Mouse (Mus musculus) right cerebral cortex, postnatal 36 days (tissue): ENCODE measurements around the gene Treml4.
"Not testable (repeated sequence)": the region's sequence is repeated elsewhere in the genome, so short reads cannot be mapped to it uniquely, and the experiment has no call there.

ENCODE experiments used
- DNase-seq, 2 experiments: peaks; one replicate each; pipeline ENCODE4 v3.0.0; 2022; ENCODE audit warnings: low spot score in 2 of 2, mixed read lengths in 1 of 2

Treml4 gene

GRCm38 (mm10) chr17:48274098-48274497, 10.0 kb downstream of the Treml4 start:
- DNase-seq, result no peak

- peak; percentile 58 to 67 for DNase-seq
These were observed 10.8 kb downstream of the Treml4 start for GRCm38 (mm10) chr17:48274885-48275284.

- no peak for DNase-seq
These were observed 11.6 kb downstream of the Treml4 start for GRCm38 (mm10) chr17:48275736-48276135.

- no peak for DNase-seq
These were observed 14.3 kb downstream of the Treml4 start for GRCm38 (mm10) chr17:48278381-48278780.

GRCm38 (mm10) chr17:48279002-48279401, 14.9 kb downstream of the Treml4 start:
- DNase-seq, result no peak

GRCm38 (mm10) chr17:48280943-48281738, 17.0 kb downstream of the Treml4 start:
- DNase-seq, result no peak

GRCm38 (mm10) chr17:48281739-48282085, 17.6 kb downstream of the Treml4 start:
- DNase-seq, result no peak

- DNase-seq, result no peak
These were observed 22.7 kb downstream of the Treml4 start for GRCm38 (mm10) chr17:48286765-48287164.

GRCm38 (mm10) chr17:48287276-48287675, 23.2 kb downstream of the Treml4 start:
- no peak for DNase-seq

GRCm38 (mm10) chr17:48293500-48294194, 29.6 kb downstream of the Treml4 start:
- no peak for DNase-seq

GRCm38 (mm10) chr17:48299203-48299602, 35.1 kb downstream of the Treml4 start, which contains the start of gene Treml2:
Gene Treml2, plus strand, starts transcription at chr17:48299498.
- DNase-seq, result no peak

GRCm38 (mm10) chr17:48299756-48300155, 35.7 kb downstream of the Treml4 start:
- DNase-seq, result no peak

- no peak for DNase-seq
These were observed 36.1 kb downstream of the Treml4 start for GRCm38 (mm10) chr17:48300199-48300598.

GRCm38 (mm10) chr17:48300861-48301260, 36.8 kb downstream of the Treml4 start:
- no peak for DNase-seq

GRCm38 (mm10) chr17:48301792-48302191, 37.7 kb downstream of the Treml4 start:
- DNase-seq, result no peak

- no peak for DNase-seq
These were observed 48.0 kb downstream of the Treml4 start for GRCm38 (mm10) chr17:48312124-48312523.

GRCm38 (mm10) chr17:48315905-48316579, 51.9 kb downstream of the Treml4 start, which contains the start of gene B430306N03Rik:
Gene B430306N03Rik, plus strand, starts transcription at chr17:48316141.
- DNase-seq, result not testable (repeated sequence)

GRCm38 (mm10) chr17:48318686-48319085, 54.6 kb downstream of the Treml4 start:
- no peak for DNase-seq

GRCm38 (mm10) chr17:48321279-48321678, 57.2 kb downstream of the Treml4 start:
- no peak for DNase-seq

- no peak for DNase-seq
These were observed 59.1 kb downstream of the Treml4 start for GRCm38 (mm10) chr17:48323236-48323635.

- DNase-seq, result no peak
These were observed 60.2 kb downstream of the Treml4 start for GRCm38 (mm10) chr17:48324258-48324657.
